Mouse (Mus musculus): ENCODE results near the gene Gmds. TPM values are rescaled to one million over a fixed set of nuclear protein-coding genes. Genes with fewer than 3 reads are reported as not detected.
A peak's percentile ranks its signal among the peaks of the same experiment; 100 is the strongest.

Gene Gmds
- polyA plus RNA-seq, 1 experiment = 25.4 TPM

DNA sequence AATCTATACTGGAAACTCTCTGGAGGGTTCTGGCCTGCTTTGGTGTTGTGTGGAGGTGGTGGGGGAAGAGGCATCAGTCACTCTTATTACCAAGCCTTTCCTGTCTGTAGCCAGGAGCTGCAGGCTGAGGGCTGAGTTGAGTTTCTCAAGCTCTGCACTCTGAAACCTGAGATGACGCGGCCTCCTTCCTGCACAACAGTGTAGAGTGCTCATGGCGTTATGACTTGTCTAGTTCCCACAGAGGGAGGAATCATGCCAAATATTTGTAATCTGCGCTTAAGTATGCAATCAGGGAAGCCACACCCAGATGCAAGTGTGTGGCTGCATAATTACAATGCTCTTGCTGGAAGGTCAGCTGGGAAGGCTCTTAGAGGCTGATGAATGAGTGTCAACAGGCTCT lies 461.5 kb downstream of the Gmds start:
- DNase-seq (ENCODE audit: low read depth) = peak; percentile 99

DNA sequence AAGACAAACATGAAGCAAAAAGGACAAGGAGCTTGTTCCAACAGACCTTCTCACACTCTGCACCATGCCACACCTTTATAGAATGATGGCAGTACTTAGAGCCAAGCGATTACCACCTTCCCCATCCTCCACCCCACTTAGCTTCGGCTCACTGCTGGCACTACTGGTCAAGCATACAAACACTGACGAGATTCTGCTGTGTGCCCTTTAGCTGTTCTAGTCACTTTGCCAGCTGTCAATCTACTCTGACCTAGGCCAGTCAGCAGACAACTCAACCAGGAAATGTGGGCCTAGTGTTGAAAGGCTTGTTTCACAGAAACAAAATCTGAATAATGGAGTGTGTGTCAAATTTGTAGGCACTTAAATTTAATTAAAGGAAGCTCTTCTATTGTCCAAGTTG lies 464.1 kb downstream of the Gmds start:
- no peak for DNase-seq (ENCODE audit: low read depth)

DNA sequence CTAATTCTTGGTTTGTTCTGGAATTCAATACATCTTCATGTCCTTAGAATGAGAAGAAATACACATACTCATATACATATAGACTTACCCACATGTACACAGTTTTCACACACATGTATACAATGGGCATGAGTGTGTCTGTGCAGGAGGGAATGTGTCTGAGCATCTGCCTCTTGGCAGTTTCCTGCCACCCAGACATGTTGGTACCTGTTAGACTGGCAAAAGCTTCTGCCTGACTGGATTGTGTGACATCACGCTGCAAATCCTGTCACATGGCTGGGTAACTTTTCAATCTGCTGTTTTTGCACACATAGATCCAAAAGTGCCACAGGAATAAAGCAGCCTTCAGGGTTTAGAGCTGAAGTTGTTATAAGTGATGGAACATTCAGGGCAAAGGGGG lies 465.3 kb downstream of the Gmds start:
- DNase-seq (ENCODE audit: low read depth) = peak; percentile 79

DNA sequence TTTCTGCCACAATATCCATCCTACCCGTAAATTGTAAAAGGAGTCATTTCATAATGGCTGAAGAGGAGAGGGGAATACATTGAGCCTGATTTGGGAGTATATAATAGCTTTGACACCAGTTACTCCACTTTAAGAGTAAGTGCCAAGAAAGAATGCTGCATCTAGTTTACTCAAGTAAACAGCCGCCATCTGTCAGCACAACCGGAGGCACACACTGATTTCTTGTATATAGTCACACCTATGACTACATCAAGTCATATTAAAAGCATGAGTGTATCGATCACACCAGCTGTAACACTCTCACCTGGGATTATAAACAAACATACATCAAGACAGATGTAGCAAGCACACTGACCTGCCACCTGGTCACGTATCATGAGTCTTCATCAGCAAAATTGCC lies 473.8 kb downstream of the Gmds start:
- no peak for DNase-seq (ENCODE audit: low read depth)

DNA sequence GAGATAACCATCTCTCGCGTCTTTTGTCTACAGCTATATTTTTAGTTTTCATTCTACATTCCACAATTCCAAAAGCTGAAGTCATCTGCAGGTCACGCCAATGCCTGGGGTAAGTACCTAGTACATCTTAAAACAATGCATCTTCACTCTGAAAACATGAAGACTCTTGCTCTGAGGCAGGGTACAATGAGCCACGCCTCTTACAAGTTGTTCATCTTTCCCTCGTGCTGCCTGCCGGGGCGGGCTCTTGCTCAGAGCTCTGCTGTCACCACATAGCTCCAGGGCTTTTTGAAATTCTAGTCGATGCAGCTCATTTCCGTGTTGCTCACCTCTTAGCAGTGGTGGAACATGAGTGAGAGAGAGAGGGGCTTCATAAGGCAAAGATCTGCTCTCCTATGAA lies 475.1 kb downstream of the Gmds start:
- no peak for DNase-seq (ENCODE audit: low read depth)

DNA sequence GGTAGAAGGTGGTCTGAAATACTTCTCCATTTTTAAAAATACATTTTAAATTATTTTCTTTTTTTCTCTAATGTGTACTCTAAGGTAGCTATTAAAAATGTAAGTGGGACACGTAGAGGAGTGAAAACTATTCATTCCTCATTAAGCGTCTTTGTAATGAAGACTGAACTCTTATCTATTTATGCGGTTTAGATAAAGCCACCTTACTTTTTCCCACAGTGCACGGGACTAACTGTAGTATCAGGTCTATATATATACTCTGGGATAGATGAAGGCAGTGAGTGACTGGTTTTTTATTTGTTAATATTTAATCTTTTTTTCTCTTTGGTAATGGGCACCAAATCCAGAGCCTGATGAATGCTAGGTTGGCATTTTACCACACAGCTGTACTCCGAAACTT lies 478.3 kb downstream of the Gmds start:
- DNase-seq (ENCODE audit: low read depth) = no peak

DNA sequence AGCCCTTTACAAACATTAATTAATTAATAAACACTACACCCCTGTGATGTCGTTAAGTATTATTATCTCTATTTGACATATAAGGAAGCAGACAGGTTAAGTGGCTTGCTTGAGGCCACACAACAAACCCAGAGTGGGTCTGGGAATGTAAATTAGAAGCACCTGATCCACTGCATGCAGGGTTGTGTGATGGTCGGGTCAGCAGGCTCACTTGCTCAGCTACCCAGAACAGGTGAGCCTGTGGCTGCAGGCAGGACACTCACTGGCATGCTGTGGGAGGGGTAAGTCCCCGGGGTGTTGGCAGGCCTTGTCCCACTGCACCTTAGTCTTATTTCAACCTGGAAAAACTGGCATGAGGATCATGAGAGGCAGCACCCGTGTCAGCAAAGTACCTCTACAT lies 484.5 kb downstream of the Gmds start:
- DNase-seq (ENCODE audit: low read depth) = no peak

DNA sequence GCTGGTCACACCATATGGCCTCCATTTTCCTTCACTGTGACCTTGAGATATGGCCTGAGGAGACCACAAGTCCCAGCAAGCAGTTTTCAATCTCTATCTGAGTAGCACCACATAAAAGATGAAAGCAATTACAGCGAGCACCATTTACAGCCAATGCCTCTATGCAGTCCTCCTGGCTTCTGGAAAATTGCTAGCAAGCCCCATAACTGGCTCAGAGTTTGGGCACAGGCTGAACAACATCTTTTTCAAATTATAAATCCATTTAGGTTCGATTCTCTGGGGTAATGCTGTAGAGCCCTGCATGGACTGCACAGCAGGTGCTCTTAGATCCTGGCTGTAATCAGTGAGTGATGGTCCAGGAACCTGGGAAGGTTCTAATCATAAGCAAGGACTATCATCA lies 485.0 kb downstream of the Gmds start:
- no peak for DNase-seq (ENCODE audit: low read depth)

DNA sequence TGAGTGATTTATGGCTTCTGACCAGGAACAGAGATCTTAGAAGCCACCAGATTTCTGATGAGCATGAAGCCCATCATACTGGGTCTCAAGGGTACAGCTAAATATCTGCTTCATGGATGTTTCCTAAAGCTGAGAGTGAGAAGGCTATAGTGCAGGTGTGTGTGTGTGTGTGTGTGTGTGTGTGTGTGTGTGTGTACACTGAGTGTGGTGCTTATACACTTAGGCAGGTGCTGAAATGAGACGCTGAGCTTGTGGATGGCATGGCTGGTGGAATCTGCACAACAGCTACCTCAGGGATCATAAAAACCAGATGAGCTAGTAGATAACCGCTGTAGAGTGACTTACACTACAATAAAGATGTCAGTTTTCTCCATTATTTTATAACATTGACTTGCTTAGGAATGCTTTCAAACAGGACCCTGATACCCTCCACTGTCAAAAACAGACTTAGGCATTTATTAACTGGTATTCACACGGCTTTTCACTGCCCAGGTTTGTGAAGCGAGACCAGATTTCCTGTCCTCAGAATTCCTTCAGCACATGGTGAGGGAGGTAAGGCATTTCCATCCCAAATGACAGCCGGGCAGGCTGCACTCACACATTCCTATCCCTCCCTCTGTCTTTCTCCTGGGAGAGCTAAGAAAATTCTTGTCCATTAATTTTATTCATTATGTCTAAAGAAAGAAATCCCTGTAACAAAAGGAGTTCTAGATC lies 489.1 kb downstream of the Gmds start:
- DNase-seq (ENCODE audit: low read depth) = no peak

DNA sequence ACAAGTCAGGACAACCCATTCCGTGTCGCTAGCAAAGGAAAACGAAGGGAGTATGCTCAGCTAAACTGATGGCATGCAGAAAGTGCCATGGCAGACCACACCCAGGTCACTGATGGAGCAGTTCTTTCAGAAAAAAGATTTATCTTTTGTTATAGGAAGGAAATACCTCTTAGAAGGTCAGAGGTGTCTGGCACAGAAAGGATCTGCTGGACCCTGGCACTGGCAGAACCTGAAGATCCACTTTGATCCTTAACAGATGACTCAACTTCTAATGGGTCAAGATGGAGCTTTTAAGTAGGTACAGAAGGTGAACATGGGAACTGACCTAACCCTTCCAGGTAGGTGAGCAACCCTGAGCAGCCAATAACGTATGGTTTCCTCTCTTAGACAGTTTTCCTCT lies 502.7 kb downstream of the Gmds start:
- no peak for DNase-seq (ENCODE audit: low read depth)

DNA sequence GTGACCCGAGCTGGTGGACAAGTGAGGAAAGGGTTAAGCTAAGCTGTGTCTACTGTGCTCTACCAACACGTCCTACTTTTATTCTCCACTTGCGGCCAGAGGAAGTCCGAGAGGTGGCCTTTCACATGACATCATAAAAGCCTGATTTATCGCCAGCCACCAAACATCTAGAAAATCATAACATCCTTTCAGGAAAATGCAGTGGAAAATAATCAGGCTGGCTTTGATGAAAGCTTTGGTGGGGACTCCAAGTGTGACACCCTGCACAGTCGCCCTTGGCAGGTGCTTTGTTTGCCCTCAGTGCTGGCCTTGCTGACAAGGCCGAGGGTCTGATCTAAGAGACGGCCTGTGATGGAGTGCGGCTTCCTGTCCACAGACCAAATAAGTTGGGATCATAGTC lies 508.2 kb downstream of the Gmds start:
- DNase-seq (ENCODE audit: low read depth) = no peak

DNA sequence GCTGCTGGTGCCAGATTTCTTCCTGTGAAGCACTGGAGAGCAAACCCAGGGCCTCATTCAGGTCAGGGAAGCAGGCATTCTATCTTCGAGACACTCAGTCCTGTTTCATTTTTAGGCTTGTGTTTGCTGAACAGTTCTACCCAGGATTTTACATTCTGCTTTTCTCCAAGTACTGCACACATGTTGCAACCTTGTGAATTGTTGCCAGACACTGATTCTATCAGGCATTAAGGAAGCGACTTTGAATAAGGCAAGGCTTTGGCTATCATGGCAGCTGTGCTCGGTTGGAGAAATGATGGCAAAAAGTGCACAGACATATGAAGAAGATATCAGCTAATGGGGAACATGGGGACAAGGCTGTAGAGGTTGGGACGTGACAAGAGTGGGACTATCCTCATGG lies 510.1 kb downstream of the Gmds start:
- DNase-seq (ENCODE audit: low read depth) = no peak

DNA sequence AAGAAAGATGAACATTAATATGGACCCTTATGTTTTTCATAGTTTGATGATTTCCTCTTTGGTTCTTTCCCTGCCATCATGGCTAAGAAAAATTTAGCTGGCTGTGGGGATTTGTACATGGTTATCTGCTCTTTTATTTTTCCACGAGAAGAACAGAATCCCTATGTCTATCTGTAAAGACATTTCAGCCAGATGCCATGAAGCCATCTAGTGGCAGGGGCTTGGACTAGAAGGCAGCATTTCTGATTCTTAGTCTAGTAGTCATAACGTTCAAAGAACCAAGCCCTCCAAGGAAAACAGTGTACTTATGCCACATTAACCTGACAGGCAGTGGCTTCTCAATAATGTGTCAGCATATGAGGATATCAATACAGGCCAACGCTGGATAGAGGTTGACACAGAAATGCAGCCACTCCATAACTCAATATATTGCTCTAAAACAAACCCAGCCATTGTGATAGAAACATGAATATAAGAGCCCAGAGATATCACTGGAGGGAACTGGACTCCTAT lies 510.7 kb downstream of the Gmds start:
- DNase-seq (ENCODE audit: low read depth) = no peak

DNA sequence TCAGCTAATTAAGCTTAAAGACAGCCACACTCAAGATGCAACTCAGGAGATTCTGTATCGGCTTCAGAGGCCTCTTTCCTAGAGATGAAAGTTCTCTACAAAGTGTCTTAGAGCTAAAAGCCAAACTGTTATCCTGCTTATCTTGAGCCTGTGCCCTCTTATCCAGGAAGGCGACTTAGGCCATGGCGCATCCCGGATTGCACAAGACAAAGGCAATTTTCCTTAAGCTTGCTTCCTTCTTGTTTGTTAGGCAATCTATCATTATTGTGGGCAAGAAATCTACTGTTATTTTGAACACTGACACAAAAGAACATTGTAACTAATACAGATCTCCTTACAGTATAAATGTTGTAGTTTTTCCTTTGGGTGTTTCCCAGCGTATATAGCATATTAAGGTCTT lies 511.4 kb downstream of the Gmds start:
- peak; percentile 78 for DNase-seq (ENCODE audit: low read depth)

DNA sequence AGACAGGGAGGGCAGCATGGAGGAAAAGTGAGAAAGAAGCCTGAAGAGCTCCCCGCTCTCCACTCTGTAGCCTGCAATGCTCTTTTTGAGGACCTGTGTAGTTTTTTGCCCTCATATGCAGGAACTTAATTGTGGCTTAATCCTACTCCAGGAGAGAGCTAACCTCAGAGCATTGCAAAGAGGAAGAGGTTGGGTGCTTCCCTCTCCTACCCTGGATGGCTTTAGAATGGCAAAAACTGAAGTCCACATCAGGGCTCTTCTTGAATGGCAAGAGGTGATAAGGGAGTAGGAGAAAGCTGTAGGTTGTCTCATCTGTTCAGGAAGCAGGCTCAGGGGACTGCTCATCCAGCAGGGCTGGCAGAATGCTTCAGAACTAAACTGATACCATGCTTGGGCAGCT lies 513.4 kb downstream of the Gmds start:
- DNase-seq (ENCODE audit: low read depth) = no peak

DNA sequence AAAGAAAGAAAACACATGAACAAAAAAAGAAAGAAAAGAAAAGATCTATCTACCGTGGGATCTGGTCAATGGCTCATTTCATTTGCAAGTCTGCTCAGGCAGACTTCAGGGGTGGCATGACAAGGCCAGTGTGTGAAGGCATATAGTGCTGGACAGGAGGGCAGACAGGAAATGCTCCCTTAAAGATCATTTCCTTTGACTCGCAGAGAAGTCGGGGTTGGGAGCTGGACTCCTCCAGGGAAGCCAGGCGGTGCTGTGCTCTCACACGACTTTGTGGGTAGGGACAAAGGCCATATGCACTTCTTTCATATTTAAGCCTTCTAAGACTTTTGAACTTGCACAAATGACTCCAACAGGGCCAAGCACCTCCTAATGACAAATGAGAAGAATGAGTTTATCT lies 515.2 kb downstream of the Gmds start:
- DNase-seq (ENCODE audit: low read depth) = no peak

DNA sequence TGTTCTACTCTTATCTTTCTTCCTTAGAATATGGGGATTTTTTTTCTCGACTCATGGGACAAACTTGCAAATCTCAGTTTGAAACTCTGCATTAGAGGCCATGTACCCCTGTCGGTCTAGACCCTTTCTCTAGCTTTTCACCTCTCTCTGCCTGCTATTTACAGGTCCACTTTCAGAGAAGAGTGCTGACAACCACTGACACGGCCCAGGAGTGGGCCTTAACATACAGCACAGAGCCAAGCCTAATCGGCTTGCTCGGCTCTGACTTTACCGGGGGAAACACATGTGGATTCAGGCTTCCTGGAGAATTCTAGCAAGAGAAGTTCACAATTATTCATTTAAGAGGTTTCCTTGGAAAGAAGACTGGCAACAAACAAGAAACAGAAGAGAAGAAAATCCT lies 517.5 kb downstream of the Gmds start:
- no peak for DNase-seq (ENCODE audit: low read depth)

DNA sequence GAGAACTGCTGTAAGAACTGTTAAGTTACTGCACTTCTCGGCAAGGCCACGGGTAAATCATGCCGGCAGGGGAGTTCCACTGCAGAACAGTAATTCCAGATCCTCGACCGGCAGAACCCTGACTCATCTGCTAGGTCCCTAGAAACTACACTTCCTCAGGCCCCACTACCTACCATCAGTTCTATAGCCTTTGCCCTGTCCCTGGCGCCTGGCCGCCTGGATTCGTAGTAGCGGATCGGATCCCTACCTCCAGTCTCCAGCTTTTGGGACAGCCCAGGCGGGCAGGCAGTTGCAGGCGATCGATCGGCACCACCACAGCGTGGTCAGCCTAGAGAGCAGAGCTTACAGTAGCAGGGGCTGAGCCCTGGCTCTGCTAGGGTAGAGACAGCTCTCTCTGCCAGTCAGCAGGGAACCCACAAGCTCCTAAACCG lies 517.9 kb downstream of the Gmds start:
- no peak for DNase-seq (ENCODE audit: low read depth)

DNA sequence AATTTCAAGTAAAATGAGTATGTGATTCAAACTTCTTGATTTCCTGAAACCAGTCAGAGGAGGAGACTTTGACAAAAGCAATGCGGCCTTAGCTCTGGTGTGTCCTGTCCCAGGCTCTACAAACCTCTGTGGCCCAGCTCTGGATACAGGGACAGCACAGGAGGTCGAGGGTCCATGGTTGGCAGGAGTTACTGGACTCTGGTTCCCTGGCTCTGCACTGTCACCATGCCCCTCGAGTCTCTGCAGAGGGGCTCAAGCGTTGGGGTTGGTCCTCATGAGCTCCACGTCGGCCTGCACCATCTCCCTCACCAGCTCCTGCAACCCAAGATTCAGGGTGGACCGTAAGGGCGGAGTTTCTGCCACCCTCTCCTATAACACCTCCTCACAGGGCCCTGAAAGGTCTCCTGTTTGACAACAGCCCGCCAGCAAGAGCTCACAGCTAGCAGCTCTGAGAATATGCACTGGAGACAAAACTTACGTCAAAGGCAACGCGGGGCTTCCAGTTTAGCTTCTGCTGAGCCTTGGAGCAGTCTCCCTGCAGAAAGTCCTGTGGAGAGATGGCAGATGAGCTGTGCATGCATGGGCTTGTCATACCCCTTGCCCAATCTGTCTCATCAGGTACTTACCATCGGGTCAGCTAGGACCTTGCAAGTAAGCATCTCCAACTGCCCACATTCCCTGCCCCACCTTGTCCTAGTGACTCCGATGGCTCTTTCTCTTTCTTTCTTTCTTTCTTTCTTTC lies 518.7 kb downstream of the Gmds start:
- no peak for DNase-seq (ENCODE audit: low read depth)

DNA sequence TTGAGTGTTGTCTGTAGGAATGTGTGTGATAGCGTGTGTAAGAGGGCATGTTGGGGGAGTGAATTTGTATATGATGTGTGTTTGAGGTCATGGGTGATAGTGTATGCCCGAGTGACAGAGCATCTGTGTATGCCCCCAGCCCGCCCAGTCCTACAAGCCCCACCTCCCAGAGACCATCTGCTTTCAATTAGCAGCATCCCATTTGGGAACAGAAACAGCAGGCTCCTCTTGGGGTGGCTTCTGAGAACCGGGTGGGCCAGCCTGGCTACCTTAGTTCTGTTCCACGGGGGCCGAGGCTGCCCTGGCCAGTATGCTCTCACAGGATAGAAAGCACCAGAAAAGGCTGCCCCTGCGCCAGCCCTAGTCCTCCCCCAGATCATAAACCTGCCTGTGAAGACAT lies 520.2 kb downstream of the Gmds start:
- DNase-seq (ENCODE audit: low read depth) = no peak

DNA sequence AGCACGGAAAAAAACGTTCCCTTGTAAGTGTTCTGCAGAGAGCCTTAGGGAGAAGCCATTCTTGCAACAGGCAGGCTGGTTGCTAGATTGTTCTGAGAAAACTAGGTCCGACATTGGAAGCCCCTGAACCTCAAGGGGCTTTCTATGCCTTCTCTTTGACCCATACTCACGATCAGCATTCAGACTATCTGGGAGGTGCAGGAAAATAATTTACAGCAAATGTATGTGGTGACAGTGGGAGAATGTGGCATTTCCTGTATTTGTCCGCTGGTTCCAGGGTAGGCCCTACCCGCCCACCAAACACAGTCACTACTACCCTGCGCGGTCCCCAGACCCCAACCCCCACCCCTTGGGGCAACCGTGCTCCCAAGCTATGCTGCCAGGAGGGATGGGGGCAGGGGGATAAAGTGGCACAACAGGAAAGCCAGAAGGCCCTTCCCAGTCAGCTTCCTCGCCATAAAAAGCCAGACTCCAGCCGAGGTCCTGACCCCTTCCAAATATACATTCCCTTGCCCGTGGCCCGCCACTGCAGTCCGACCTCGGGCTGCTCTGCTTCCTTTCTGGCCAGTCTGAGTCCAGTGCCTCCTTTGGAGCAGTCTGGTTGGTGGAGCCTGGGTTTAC lies 523.0 kb downstream of the Gmds start:
- no peak for DNase-seq (ENCODE audit: low read depth)

DNA sequence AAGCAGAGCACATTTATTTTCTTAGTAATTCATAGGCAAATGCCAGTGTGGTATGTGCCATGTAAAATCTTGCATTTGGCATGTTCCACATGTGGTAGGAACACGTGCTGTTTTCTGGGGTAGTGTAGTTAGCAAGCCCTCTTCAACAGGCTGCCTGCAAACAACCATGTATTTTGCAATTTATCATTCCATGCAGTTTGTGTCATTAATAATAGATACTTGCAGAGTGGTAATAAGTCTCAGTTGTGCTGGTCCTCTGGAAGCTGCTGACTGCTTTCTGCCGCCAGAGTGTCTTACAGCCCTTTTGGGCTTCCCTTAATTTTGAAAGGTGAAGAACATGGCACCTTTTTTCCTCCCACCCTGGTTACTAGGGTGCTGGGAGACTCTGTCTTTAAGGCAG lies 525.8 kb downstream of the Gmds start:
- no peak for DNase-seq (ENCODE audit: low read depth)

DNA sequence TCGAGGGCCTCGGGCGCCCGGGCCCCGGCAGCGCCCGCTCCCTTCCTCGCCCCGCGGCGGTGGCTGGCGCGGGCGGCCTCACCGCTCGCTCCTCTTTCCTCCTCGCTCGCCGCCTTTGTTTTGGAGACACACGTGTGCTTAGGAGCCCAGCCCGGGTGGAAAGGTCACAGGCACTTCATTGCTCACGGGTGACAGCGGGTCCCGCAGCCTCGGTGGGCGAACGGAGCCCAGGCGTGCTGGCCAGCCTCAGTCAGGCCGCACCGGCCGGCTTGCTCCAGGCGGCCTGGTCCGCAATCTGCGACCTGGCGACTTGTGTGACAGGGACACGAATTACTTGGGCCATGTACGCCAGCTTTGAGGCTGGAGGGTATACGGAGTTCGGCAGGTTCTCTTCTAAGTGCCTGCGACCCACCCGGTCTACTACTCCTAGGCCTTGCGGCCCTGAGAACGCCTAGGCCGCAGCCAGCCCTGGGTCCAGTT lies 527.0 kb downstream of the Gmds start:
- no peak for DNase-seq (ENCODE audit: low read depth)
